Mouse (Mus musculus): ENCODE results near the gene Plcd3. TPM values are rescaled to one million over a fixed set of nuclear protein-coding genes. Genes with fewer than 3 reads are reported as not detected.

The Plcd3 gene
- total RNA-seq (2023): not detected

DNA sequence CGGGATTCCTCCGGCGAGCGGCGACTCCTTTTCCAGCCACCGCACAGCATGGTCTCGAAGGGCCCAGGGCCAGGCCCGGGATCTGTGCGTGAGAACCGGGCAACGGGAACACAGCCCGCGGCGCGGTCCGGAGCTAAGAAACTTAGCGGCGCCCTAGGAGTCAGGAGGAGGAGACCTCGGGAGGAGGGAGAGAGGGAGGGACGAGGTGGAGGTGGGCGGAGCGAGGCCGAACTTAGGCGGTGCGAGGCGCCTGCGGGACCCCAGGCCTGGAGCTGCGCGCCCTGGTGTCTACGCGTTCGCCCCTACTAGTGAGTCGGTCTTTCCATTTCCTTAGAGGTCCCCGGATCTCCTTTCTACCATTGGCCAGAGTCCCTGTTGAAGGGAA lies at the start of gene Plcd3, which contains the start of gene Acbd4:
Plcd3 (minus strand) TSS at position 178 of the 385 bp plus-strand sequence.
Acbd4 (plus strand) TSS at position 202 of the 385 bp plus-strand sequence.

DNA sequence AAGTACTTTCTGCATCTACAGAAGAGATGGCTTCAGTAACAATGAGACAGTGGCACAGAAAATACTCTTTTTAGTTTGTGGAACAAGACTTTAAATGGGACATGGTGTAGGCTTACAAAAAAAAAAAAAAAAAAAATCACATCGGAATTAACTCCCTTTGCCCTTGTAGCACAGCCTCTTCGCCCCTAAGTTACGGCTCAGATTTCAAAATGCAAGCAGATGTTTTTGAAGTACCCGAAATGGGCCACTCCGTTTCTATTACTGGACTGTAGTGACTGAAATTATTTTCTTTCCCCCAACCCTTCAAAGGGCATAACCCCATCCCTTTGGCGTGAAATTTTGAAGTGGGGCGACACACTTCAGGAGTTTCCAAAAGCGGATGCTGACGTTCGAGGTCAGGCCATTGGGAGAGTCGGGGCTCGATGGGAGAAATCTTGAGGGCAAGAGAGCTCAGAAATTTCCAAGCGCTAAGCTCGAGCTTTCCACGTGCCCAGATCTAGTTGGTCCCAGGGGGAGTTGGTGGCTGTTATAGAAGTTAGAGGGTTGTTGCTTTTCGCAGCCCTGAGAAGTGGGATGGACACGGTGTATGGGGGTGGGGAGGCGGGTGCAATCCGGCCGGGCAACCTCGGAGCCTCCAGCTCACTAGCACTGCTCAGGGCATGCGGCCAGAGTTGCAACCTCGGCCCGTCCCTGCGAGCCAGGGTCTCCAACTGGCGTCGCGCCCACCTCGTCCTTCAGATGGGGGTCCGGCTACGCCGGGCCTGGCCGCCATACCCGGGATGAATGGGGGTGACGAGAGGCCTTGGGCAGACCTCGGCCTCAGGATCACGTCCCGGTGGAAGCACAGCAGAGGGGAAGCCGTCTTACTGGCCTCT lies 30.5 kb upstream of the Plcd3 start, which contains the start of gene Hexim2:
Hexim2 (plus strand) TSS at position 729 of the 875 bp plus-strand sequence.

DNA sequence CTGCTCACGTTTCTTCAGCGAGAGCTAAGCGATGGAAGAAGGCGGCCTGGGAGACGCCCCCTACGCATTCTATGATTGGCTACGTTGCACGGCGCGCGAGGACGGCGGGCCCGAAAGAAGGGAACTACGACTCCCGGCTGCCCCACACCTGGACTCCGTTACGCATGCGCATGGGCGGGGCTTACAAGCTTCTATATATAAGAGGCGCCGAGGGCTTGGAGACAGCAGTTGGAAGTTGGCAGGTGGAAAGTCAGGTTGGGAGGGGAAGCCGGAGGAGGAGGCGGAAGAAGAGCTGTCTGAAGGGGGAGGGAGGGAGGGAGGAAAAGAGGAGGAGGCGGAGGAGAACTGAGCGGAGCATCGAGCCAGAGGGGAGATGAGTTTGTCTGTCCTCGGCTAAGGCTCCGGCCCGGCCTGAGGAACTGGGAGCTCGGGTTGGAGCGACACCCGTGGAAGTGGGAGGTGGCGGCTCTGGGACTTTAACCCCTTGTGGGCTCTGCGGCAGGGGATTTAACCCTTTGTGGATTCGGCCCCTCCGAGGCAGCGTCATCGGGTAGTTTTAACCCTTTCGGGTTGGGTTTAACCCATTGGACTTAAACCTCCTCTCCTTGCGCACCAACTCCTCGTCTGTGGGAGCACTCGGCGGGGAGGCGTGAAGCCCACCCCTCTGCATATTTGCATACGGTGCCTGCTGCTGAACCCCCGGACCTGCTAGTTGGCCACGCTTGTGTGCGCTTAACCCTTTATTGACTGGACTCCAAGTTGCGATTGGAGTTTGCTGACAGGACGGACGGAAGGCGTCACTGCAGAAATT lies 14.8 kb upstream of the Plcd3 start, which contains the start of gene Hexim1:
Hexim1 (plus strand) TSS at position 224 of the 811 bp plus-strand sequence.

DNA sequence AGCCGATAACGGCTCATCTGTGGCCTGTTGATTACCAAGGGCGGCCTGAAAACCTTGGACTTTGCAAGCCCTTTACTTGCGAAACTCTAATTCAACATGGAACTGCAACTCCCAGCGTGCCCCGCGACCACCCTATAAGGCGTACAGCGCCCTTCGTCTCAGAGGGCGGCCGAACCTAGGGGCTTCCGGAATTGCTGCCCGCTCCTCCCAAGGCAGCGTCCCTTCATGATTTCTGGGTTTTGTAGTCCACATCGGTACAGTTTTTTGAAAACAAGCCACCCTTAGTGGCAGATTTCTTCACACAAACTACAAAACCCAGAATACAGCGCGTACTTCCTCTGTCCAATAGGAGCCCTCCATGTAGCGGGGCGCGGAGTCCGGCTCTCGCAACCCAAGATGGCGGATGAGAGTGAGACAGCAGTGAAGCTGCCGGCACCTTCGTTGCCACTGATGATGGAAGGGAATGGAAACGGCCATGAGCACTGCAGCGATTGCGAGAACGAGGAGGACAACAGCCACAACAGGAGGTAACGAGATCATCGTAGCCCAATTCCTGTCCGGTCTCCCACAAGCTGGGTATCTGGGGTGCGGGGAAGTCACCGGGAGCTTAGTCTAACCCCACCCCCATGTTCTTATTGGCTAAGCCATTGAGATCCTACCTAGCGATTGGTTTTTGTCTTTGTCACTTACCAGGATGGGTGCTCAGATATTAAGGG lies 73.1 kb downstream of the Plcd3 start, which contains the start of the genes Nmt1 and Dcakd:
Nmt1 (plus strand) TSS at position 15 of the 716 bp plus-strand sequence.
Dcakd (minus strand) TSS at position 158 of the 716 bp plus-strand sequence.

Other genes with a start within 250 kb of the Plcd3 start
- 149 TPM for gene Eftud2, start 220.7 kb downstream of the Plcd3 start, total RNA-seq (2023)
- gene Ccdc103, start 220.5 kb downstream of the Plcd3 start, total RNA-seq (2023): not detected
- not detected for gene Fam187a, start 216.5 kb downstream of the Plcd3 start, total RNA-seq (2023)
- not detected for gene Gfap, start 200.7 kb downstream of the Plcd3 start, total RNA-seq (2023)
- 0.24 TPM for gene Kif18b, start 176.5 kb downstream of the Plcd3 start, total RNA-seq (2023)
- gene C1ql1, start 155.0 kb downstream of the Plcd3 start, total RNA-seq (2023): not detected
- 63.5 TPM for gene Nmt1, start 73.5 kb downstream of the Plcd3 start, total RNA-seq (2023)
- 15.8 TPM for gene Dcakd, start 73.3 kb downstream of the Plcd3 start, total RNA-seq (2023)
- gene Acbd4, start within 50 bp of the Plcd3 start, total RNA-seq (2023): 41.5 TPM
- 129 TPM for gene Hexim1, start 14.6 kb upstream of the Plcd3 start, total RNA-seq (2023)
- 1.7 TPM for gene Hexim2, start 30.8 kb upstream of the Plcd3 start, total RNA-seq (2023)
- gene Fmnl1, start 69.4 kb upstream of the Plcd3 start, total RNA-seq (2023): 392 TPM
- gene 1700023F06Rik, start 106.9 kb upstream of the Plcd3 start, total RNA-seq (2023): not detected
- not detected for gene Spata32, start 116.8 kb upstream of the Plcd3 start, total RNA-seq (2023)
- gene Map3k14, start 165.8 kb upstream of the Plcd3 start, total RNA-seq (2023): 69.7 TPM